ENCODE assay signal across 8 mouse cellular contexts in genomic region chr10:58341685-58342084, GRCm38 (mm10). TPM values are rescaled to one million over a fixed set of nuclear protein-coding genes. Genes with fewer than 3 reads are reported as not detected.
A peak's percentile ranks its signal among the peaks of the same experiment; 100 is the strongest.
DNase-seq lines count a peak whose midpoint lies in the region; ATAC-seq and TF ChIP-seq lines count a peak whose summit lies in the region.

No protein-coding gene starts in this region.

- no peak for TF ChIP-seq CTCF in kidney, adult 2 months (conservative IDR thresholded peaks at IDR 0.05; ENCODE audit: insufficient read depth, insufficient read length, low read depth, low read length)

- no peak overlapping the region for H3K4me2 ChIP-seq in midbrain, embryonic 15.5 days
- no peak overlapping the region for H3K4me2 ChIP-seq in midbrain, embryonic 14.5 days (ENCODE audit: low read length)

- 0 out of 2 replicates have a peak, but pooled peaks cover 4% of the 10 kb centered on the region for H3K4me1 ChIP-seq in midbrain, embryonic 15.5 days
- H3K4me1 ChIP-seq in midbrain, embryonic 14.5 days (ENCODE audit: control insufficient read depth, insufficient read depth, low read length) = no peaks in the 10 kb centered on the region
- H3K4me1 ChIP-seq in kidney, adult 2 months (ENCODE audit: control insufficient read depth, insufficient read depth, low read length) = peaks cover 5% of the 10 kb centered on the region; the same call in 1 of the 2 replicates

- no peak for ATAC-seq in midbrain, embryonic 15.5 days (replicated peaks)
- ATAC-seq in midbrain, embryonic 14.5 days (ENCODE audit: low FRiP score, low TSS enrichment) = no peak
- ATAC-seq in granulocyte monocyte progenitor cell, adult 5-6 weeks (replicated peaks; ENCODE audit: poor library complexity, severe bottlenecking) = peak; percentile 84
- ATAC-seq in erythroblast, adult 5-6 weeks (replicated peaks; ENCODE audit: low FRiP score, poor library complexity, severe bottlenecking) = no peak

- no peak for TF ChIP-seq POLR2A in kidney, adult 2 months (IDR thresholded peaks at IDR 0.05; ENCODE audit: low read depth, low read length)

- no peaks in the 10 kb centered on the region for H3K27me3 ChIP-seq in midbrain, embryonic 15.5 days (replicated peaks)
- H3K27me3 ChIP-seq in midbrain, embryonic 14.5 days (ENCODE audit: control insufficient read depth, insufficient read depth, low read length) = no peaks in the 10 kb centered on the region
- no peaks in the 10 kb centered on the region for H3K27me3 ChIP-seq in kidney, adult 2 months (replicated peaks; ENCODE audit: control insufficient read depth, insufficient read depth, low read length)

- no peak overlapping the region for H3K4me3 ChIP-seq in midbrain, embryonic 15.5 days
- no peak overlapping the region for H3K4me3 ChIP-seq in midbrain, embryonic 14.5 days (replicated peaks; ENCODE audit: low read depth, low read length)
- H3K4me3 ChIP-seq in kidney, adult 2 months (ENCODE audit: insufficient read depth, low read depth, low read length) = no peak overlapping the region

- H3K9me3 ChIP-seq in midbrain, embryonic 15.5 days = no peaks in the 10 kb centered on the region
- H3K9me3 ChIP-seq in midbrain, embryonic 14.5 days (ENCODE audit: control insufficient read depth, low read length) = 0 out of 2 replicates have a peak, but pooled peaks cover 3% of the 10 kb centered on the region

- 94% methylated on average over 2 of the region's 2 CpGs for WGBS in midbrain, embryonic 15.5 days
- WGBS in midbrain, embryonic 14.5 days = 88% methylated on average over 2 of the region's 2 CpGs
- whole genome bisulfite sequencing in kidney, adult 2 months = 38% methylated on average over 2 of the region's 2 CpGs

- no peaks in the 10 kb centered on the region for H3K36me3 ChIP-seq in midbrain, embryonic 15.5 days (replicated peaks)
- no peaks in the 10 kb centered on the region for H3K36me3 ChIP-seq in midbrain, embryonic 14.5 days (ENCODE audit: control insufficient read depth, insufficient read depth, low read length)
- no peaks in the 10 kb centered on the region for H3K36me3 ChIP-seq in kidney, adult 2 months (ENCODE audit: control insufficient read depth, insufficient read depth, low read length)

- no peak for DNase-seq in midbrain, embryonic 14.5 days
- DNase-seq in kidney, adult 2 months = peak; percentile 74
- peak; percentile 76 for DNase-seq in lung, postnatal 36 days
- no peak for DNase-seq in layer of hippocampus, adult 9-10 months (ENCODE audit: low spot score)
- no peak for DNase-seq in cerebellum, postnatal 4 days (ENCODE audit: low spot score in 2 of 2)

- H3K27ac ChIP-seq in midbrain, embryonic 15.5 days = 0 out of 2 replicates have a peak overlapping the region, but pooled peaks have one; percentile 12
- no peak overlapping the region for H3K27ac ChIP-seq in midbrain, embryonic 14.5 days (replicated peaks; ENCODE audit: low read depth, low read length)
- peak overlapping the region; percentile 82; the same call in 1 of the 2 replicates for H3K27ac ChIP-seq in kidney, adult 2 months (ENCODE audit: insufficient read depth, low read depth, low read length)

- H3K9ac ChIP-seq in midbrain, embryonic 15.5 days = no peak overlapping the region
- H3K9ac ChIP-seq in midbrain, embryonic 14.5 days (replicated peaks; ENCODE audit: low read length) = no peak overlapping the region

RNA-seq across cellular contexts. Expression of gene Lims1, which starts 18.4 kb away (rescaled TPM):
- 52.6 and 54.6 TPM in 2 replicates for polyA plus RNA-seq in midbrain, embryonic 15.5 days (2015; fragmentation: Nextera tagmentation; extraction: Ambion mirVana)
- polyA plus RNA-seq in midbrain, embryonic 14.5 days (2014; fragmentation: Nextera tagmentation; extraction: Ambion mirVana) = 47.7 and 54.1 TPM in 2 replicates
- total RNA-seq in granulocyte monocyte progenitor cell, adult 5-6 weeks (2014; fragmentation: Nextera tagmentation) = 61.1 and 85.1 TPM in 2 replicates
- total RNA-seq in granulocyte monocyte progenitor cell, adult 5-6 weeks (2017) = 72.9 and 90.6 TPM in 2 replicates
- 14.5 and 16.1 TPM in 2 replicates for polyA plus RNA-seq in kidney, adult 2 months (2012; rRNA removed)
- 54.8 and 59.8 TPM in 2 replicates for total RNA-seq in erythroblast, adult 5-6 weeks (2015; ENCODE audit: low replicate concordance)
- 29.2 and 32.8 TPM in 2 replicates for total RNA-seq in erythroblast, adult 5-6 weeks (2017; ENCODE audit: low replicate concordance)

Comparison
In these comparisons a context has a peak if more than half of its experiments do, and no peak if none do; other contexts are left out.
1. DNase-seq: peak in kidney, adult 2 months (single experiment) and lung, postnatal 36 days (single experiment); none in midbrain, embryonic 14.5 days (single experiment), layer of hippocampus, adult 9-10 months (single experiment) and cerebellum, postnatal 4 days (0 of 2).